Mouse (Mus musculus) heart, adult 9 months (tissue): ENCODE measurements around the gene Ybx2.
A peak's percentile ranks its signal among the peaks of the same experiment; 100 is the strongest.

Experiments used
- DNase-seq, 2 experiments: peaks; one replicate each; pipeline ENCODE4 v3.0.0; 2022; ENCODE audit warnings: low spot score in 2 of 2

The Ybx2 gene

GRCm38 (mm10) chr11:69964650-69965270, 29.2 kb downstream of the Ybx2 start, which contains the start of gene Cldn7:
Cldn7 (plus strand) TSS chr11:69964779.
- DNase-seq = no peak

GRCm38 (mm10) chr11:69965271-69966005, 29.8 kb downstream of the Ybx2 start:
- no peak for DNase-seq

- DNase-seq = no peak
These were observed 30.6 kb downstream of the Ybx2 start for GRCm38 (mm10) chr11:69966006-69966859.

DNA sequence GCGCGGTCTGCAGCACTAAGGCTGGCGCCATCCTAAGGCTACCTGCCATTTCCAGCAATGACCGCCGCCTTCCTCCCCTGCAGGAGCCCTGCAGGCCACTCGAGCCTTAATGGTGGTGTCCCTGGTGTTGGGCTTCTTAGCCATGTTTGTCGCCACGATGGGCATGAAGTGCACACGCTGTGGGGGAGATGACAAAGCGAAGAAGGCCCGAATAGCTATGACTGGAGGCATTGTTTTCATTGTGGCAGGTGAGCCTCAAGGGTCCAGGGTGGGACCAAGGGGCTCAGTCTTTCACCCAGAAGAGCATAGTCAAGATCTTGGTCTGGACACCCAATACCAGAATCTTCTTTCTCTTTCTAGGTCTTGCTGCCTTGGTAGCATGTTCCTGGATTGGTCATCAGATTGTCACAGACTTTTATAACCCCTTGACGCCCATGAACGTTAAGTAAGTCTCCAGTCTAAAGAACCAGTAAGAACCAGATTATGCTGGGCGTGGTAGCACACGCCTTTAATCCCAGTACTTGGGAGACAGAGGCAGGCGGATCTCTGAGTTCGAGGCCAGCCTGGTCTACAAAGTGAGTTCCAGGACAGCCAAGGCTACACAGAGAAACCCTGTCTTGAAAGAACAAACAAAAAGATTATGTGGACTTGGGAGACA, 31.4 kb downstream of the Ybx2 start:
- no peak for DNase-seq

- no peak for DNase-seq
These were observed 33.2 kb downstream of the Ybx2 start for GRCm38 (mm10) chr11:69968793-69969192.

- DNase-seq = no peak
These were observed 34.6 kb downstream of the Ybx2 start for GRCm38 (mm10) chr11:69970222-69970621.

DNA sequence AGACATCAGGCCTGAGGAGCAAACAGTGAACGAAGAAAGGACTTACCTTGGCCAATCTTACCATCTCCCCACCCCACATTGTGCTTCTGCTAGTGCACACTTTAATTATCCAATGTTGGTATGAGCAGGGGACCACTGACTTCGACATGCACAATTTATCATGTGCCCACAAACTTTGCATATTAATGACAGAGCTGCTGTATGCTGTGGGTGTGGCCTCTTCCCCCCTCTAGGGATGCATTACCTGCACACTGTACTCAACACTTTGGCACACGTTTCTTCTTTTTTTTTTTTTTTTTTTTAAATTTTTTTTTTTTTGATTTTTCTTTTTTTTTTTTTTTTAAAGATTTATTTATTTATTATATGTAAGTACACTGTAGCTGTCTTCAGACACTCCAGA, 35.2 kb downstream of the Ybx2 start:
- DNase-seq = no peak

GRCm38 (mm10) chr11:69974907-69975306, 39.3 kb downstream of the Ybx2 start:
- DNase-seq = no peak

GRCm38 (mm10) chr11:69976271-69976670, 40.7 kb downstream of the Ybx2 start:
- DNase-seq = no peak

DNA sequence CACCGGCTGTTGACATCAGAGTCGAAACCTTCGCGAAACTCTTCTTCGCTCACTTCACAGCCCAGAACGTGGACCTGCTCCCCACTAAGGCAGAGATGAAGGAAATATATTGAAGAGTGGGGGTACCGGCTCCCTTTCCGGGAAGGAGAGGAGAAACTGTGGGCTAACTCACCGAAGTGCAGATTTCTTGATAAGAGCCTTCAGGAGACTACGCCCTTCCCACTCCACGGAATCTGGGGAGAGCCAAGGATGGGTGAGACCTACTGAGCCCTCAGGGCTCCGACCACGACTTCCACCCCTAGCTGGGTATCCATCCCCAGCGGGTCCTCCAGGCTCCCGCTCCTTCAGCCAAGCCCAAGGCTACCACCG, 44.2 kb downstream of the Ybx2 start:
- no peak for DNase-seq

DNA sequence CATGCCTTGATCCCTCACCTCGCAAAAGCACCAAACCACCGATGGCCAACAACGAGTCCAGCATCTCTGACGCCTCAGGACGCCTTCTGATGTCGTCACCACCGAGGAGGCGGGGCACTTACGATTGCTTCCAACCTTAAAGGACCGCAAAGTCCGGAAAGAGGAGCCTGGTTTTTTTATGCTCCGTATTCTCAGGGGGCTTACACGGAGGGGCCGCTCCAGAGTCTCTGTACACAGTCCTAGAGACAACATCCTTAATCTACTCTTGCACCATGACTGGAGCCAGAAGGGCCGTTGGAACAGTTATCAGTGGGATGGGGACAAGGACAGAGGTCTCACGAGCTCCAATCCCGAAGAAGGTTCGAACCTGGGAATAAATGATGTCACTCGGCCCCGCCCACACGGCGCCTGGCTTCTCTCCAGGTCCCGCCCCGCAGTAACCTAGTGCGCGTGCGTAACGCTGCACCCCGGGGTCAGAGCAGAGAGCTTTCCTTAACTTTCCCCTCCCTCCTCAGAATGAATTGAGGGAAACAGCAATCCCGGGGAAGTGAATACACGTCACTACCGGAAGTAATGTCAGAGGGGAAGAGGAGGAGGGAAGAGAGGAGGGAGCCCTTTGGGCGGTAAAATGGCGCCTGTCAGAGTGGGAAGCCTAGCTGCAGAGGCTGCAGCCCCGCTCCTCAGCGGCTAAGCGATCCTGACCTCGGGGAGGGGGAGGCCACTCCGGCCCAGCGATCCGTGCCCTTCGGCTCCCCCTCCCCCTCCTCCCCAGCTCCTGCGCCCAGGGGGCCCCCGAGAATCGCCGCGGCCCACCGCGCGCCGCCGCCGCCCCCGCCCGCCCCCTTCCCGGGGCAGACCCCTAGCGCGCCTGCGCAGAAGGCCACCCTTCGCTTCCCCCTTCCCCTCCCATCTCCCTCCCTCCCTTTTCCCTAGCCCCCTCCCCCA, 44.9 kb downstream of the Ybx2 start:
- DNase-seq = peak; percentile 99

DNA sequence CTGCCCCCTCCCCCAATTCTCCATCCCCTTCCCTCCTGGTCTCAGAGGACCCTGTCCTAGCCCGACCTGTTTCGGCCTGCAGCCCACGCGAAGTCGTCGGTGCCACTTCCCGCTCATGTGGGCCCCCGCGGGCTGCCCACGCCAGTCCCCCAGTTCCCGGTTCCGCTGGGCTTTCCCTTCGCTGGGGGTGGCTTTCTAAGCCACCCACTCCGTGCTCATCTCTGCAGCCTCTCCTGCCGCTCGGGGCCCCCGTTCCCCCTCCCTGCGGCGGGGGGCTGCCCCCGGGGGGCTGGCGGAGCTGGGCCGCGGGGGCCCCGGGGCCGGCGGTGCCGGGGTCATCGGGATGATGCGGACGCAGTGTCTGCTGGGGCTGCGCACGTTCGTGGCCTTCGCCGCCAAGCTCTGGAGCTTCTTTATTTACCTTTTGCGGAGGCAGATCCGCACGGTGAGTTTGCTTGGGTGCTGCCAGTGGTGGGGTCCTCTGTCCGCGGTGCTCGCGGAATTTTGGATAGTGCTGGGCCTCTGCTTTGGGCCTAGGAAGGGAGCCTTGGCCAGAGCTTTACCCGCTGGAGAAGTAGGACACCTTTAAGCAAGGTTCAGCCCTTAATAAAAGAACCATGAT, 45.7 kb downstream of the Ybx2 start, which contains the start of gene Ctdnep1:
Gene Ctdnep1, plus strand, starts transcription at position 16 of the 622 bp plus-strand sequence.
- DNase-seq = peak in 1 of 2 experiments; percentile 24

GRCm38 (mm10) chr11:69982225-69982624, 46.6 kb downstream of the Ybx2 start, which contains the start of gene Elp5:
Elp5 (minus strand) TSS chr11:69982517.
- no peak for DNase-seq

- DNase-seq = peak in 1 of 2 experiments; percentile 63
These were observed 47.3 kb downstream of the Ybx2 start for GRCm38 (mm10) chr11:69982877-69983276.

GRCm38 (mm10) chr11:69983377-69983776, 47.8 kb downstream of the Ybx2 start:
- DNase-seq = peak in 1 of 2 experiments; percentile 58

GRCm38 (mm10) chr11:69984431-69984830, 48.8 kb downstream of the Ybx2 start:
- DNase-seq = no peak

- no peak for DNase-seq
These were observed 54.4 kb downstream of the Ybx2 start for GRCm38 (mm10) chr11:69989949-69990348.
